Mouse (Mus musculus): ENCODE measurements around the gene Tnni1.

DNA sequence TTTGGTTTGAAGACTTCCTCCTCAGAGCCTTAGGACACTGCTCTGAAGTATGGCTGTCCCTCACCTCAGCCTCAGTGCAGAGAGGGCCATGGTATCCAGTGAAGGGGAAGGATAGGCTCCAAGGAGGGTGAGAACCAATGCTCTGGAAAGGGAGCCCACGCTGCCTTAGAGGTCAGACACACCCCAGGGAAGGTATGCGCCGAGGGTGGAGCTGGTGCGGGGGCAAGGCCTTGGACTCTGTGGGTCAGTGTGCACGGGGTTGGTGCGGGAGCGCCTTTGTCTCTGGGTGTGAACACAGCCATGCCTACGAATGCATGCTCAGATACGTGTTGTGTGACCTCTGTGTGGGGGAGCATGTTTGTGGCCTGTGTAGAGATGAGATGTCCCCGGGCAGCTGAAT lies 40.8 kb downstream of the Tnni1 start:
- TF ChIP-seq CTCF (IDR thresholded peaks at IDR 0.05; ENCODE audit: low read depth) (no peak), EP300 (IDR thresholded peaks at IDR 0.05; ENCODE audit: low read depth) (no peak)

All from heart, postnatal 0 days (tissue).